In genomic region chr16:51315608-51316007, GRCm38 (mm10) we compare ENCODE assay signal across 9 mouse cellular contexts.
DNase-seq lines count a peak whose midpoint lies in the region; ATAC-seq and TF ChIP-seq lines count a peak whose summit lies in the region.
"Had no signal": no experiment of that assay in that cellular context is flagged by ENCODE, and none has a peak within 500 bp of the region (broad histone marks: within the 10 kb centered on the region; RNA-seq: fewer than 3 reads in every experiment).

No protein-coding gene starts in this region.

- H3K9me3 ChIP-seq in kidney, embryonic 14.5 days (ENCODE audit: control insufficient read depth, low read length): no peaks in the 10 kb centered on the region
- H3K9me3 ChIP-seq in CH12.LX (replicated peaks; ENCODE audit: low read length): no peaks in the 10 kb centered on the region
- H3K9me3 ChIP-seq in liver, embryonic 12.5 days (replicated peaks): no peaks in the 10 kb centered on the region
- H3K9me3 ChIP-seq: embryonic facial prominence, embryonic 13.5 days had no signal

- no peaks in the 10 kb centered on the region for H3K4me1 ChIP-seq in kidney, embryonic 14.5 days (ENCODE audit: control insufficient read depth, insufficient read depth, low read length)
- no peaks in the 10 kb centered on the region for H3K4me1 ChIP-seq in CH12.LX (ENCODE audit: control insufficient read depth in 1 of 2, insufficient read depth in 2 of 2)
- H3K4me1 ChIP-seq in liver, embryonic 12.5 days: no peaks in the 10 kb centered on the region
- H3K4me1 ChIP-seq: embryonic facial prominence, embryonic 13.5 days had no signal

- no peak overlapping the region for H3K9ac ChIP-seq in kidney, embryonic 14.5 days (ENCODE audit: low read depth, low read length)
- H3K9ac ChIP-seq in CH12.LX (ENCODE audit: insufficient read depth, low read depth): no peak overlapping the region
- no peak overlapping the region for H3K9ac ChIP-seq in liver, embryonic 12.5 days
- H3K9ac ChIP-seq: embryonic facial prominence, embryonic 13.5 days had no signal

- dilution Hi-C loops in CH12.LX (cut with MboI; ENCODE audit: extremely low pct_ligation_motif_present, extremely low pct_unique_long_range_greater_than_20kb, low sequenced_read_pairs): no loop called here

- peak; percentile 63 to 88; a peak in 3 of 4 replicates for TF ChIP-seq CTCF in CH12.LX (conservative IDR thresholded peaks at IDR 0.05 in 1 of 2, IDR thresholded peaks at IDR 0.05 in 1 of 2; ENCODE audit: low read depth in 2 of 2, low read length in 2 of 2)
- TF ChIP-seq CTCF in layer of hippocampus, adult 2 months (conservative IDR thresholded peaks at IDR 0.05): peak; percentile 90

- H3K79me2 ChIP-seq in CH12.LX (replicated peaks; ENCODE audit: control insufficient read depth, extremely low read depth, insufficient read depth, poor library complexity, severe bottlenecking): no peaks in the 10 kb centered on the region

- no peaks in the 10 kb centered on the region for H3K27me3 ChIP-seq in kidney, embryonic 14.5 days (ENCODE audit: control insufficient read depth, insufficient read depth, low read length)
- no peaks in the 10 kb centered on the region for H3K27me3 ChIP-seq in CH12.LX (replicated peaks)
- no peaks in the 10 kb centered on the region for H3K27me3 ChIP-seq in liver, embryonic 12.5 days (replicated peaks)
- H3K27me3 ChIP-seq: embryonic facial prominence, embryonic 13.5 days had no signal

- peak; percentile 97 for TF ChIP-seq RAD21 in CH12.LX (IDR thresholded peaks at IDR 0.05; ENCODE audit: low read depth, low read length)

- peak; percentile 25 for DNase-seq in kidney, postnatal 10 days
- DNase-seq in A20 (ENCODE audit: low read depth, low spot score) (peak; percentile 66), CH12.LX (ENCODE audit: extremely low read depth) (peak; percentile 61)
- peak; percentile 60 to 71 for DNase-seq in cerebellum, postnatal 14 days
- peak; percentile 41 to 65 for DNase-seq in layer of hippocampus, adult 2 months (ENCODE audit: low spot score in 2 of 2)
- DNase-seq in skeletal muscle tissue, adult 2 months (ENCODE audit: low read depth, low spot score): peak; percentile 1

- no peak for TF ChIP-seq POLR2A in CH12.LX (IDR thresholded peaks at IDR 0.05; ENCODE audit: low read depth, low read length)

- in situ Hi-C loops in CH12.LX (cut with MboI; ENCODE audit: low pct_ligation_motif_present, low pct_unique_long_range_greater_than_20kb, low sequenced_read_pairs): loop anchor here (25.0 kb wide), 1 partner anchor 897 kb away; no protein-coding TSS in a partner anchor

- H3K4me2 ChIP-seq in kidney, embryonic 14.5 days (replicated peaks; ENCODE audit: low read depth, low read length): no peak overlapping the region
- H3K4me2 ChIP-seq in CH12.LX (ENCODE audit: insufficient read depth, low read depth, poor library complexity, severe bottlenecking): no peak overlapping the region
- no peak overlapping the region for H3K4me2 ChIP-seq in liver, embryonic 12.5 days
- H3K4me2 ChIP-seq: embryonic facial prominence, embryonic 13.5 days had no signal

- no peak for TF ChIP-seq EP300 in CH12.LX (IDR thresholded peaks at IDR 0.05; ENCODE audit: low read length)

- no peak; the same call in 1 of the 2 replicates for ATAC-seq in kidney, embryonic 14.5 days (ENCODE audit: low FRiP score, low TSS enrichment)
- no peak for ATAC-seq in liver, embryonic 12.5 days

- no peak overlapping the region for H3K27ac ChIP-seq in kidney, embryonic 14.5 days (ENCODE audit: low read depth, low read length)
- H3K27ac ChIP-seq in CH12.LX (ENCODE audit: insufficient read depth, low read depth): no peak overlapping the region
- H3K27ac ChIP-seq in layer of hippocampus, adult 2 months: no peak overlapping the region
- no peak overlapping the region for H3K27ac ChIP-seq in liver, embryonic 12.5 days
- H3K27ac ChIP-seq: embryonic facial prominence, embryonic 13.5 days had no signal

- H3K36me3 ChIP-seq in kidney, embryonic 14.5 days (ENCODE audit: control insufficient read depth, insufficient read depth, low read length): no peaks in the 10 kb centered on the region
- no peaks in the 10 kb centered on the region for H3K36me3 ChIP-seq in CH12.LX (replicated peaks in 1 of 2; ENCODE audit: control insufficient read depth in 1 of 2, insufficient read depth in 1 of 2, low read length in 1 of 2)
- H3K36me3 ChIP-seq in liver, embryonic 12.5 days: no peaks in the 10 kb centered on the region
- H3K36me3 ChIP-seq: embryonic facial prominence, embryonic 13.5 days had no signal

- WGBS in kidney, embryonic 14.5 days: 19% methylated on average over 6 of the region's 6 CpGs
- 11% methylated on average over 6 of the region's 6 CpGs for WGBS in liver, embryonic 12.5 days (ENCODE audit: insufficient replicate concordance)

- H3K4me3 ChIP-seq in kidney, embryonic 14.5 days (ENCODE audit: low read length): no peak overlapping the region
- H3K4me3 ChIP-seq in CH12.LX (replicated peaks in 1 of 3; ENCODE audit: low read depth in 2 of 3, low read length in 2 of 3, poor library complexity in 1 of 3): no peak overlapping the region
- no peak overlapping the region for H3K4me3 ChIP-seq in layer of hippocampus, adult 2 months
- no peak overlapping the region for H3K4me3 ChIP-seq in liver, embryonic 12.5 days
- H3K4me3 ChIP-seq: embryonic facial prominence, embryonic 13.5 days had no signal

TF ChIP-seq in CH12.LX, 34 proteins besides CTCF, POLR2A, EP300 and RAD21:
- peak; percentile 45; the same call in 1 of the 2 replicates for TF ChIP-seq ZNF384 (IDR thresholded peaks at IDR 0.05; ENCODE audit: low read depth, low read length)
- TF ChIP-seq ZC3H11A (IDR thresholded peaks at IDR 0.05; ENCODE audit: low read depth, low read length): peak; percentile 72
- peak; percentile 83 for TF ChIP-seq SMC3 (IDR thresholded peaks at IDR 0.05; ENCODE audit: low read depth, low read length)
- no peak for TF ChIP-seq TBP (conservative IDR thresholded peaks at IDR 0.05; ENCODE audit: low read depth, low read length)
- TF ChIP-seq IRF4 (IDR thresholded peaks at IDR 0.05; ENCODE audit: low read depth, low read length): 0 out of 2 replicates have a peak, but pooled peaks have one; percentile 11

Comparison
In these comparisons a context has a peak if more than half of its experiments do, and no peak if none do; other contexts are left out.
1. DNase-seq: peak in every context shown above with its lines; median percentile 66 in A20; 66 in cerebellum, postnatal 14 days; 61 in CH12.LX; 53 in layer of hippocampus, adult 2 months; 25 in kidney, postnatal 10 days; 1 in skeletal muscle tissue, adult 2 months.